11 mouse cellular contexts compared by ENCODE assay signal in the genomic region with DNA sequence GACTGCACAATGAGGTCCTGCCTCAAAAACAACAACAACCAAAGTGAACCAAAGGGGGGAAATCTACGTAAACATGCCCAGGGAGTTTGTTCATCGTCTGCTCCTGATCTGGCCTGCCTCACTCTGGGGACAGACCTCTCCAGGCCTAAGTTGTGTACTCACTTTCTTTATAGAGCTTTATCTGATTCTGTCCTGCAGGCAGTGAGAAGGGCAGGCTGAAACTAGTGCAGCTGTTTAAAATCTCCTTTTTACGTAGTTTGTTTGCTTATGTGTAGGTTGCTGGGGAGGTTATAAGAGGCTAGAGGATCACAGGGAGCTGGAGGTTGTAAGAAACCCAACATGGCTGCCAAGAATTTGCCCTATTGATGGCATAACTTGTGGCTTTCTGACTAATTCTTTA. TPM values are rescaled to one million over a fixed set of nuclear protein-coding genes. Genes with fewer than 3 reads are reported as not detected.
DNase-seq lines count a peak whose midpoint lies in the region; ATAC-seq and TF ChIP-seq lines count a peak whose summit lies in the region.
"Had no signal": no experiment of that assay in that cellular context is flagged by ENCODE, and none has a peak within 500 bp of the region (broad histone marks: within the 10 kb centered on the region; RNA-seq: fewer than 3 reads in every experiment).

No protein-coding gene starts in this region.

- TF ChIP-seq POLR2A in liver, adult 2 months (IDR thresholded peaks at IDR 0.05; ENCODE audit: extremely low read depth, insufficient read depth, low read length): no peak

- H3K36me3 ChIP-seq in heart, embryonic 15.5 days: no peaks in the 10 kb centered on the region
- H3K36me3 ChIP-seq in neural tube, embryonic 13.5 days: no peaks in the 10 kb centered on the region
- no peaks in the 10 kb centered on the region for H3K36me3 ChIP-seq in neural tube, embryonic 15.5 days
- no peaks in the 10 kb centered on the region for H3K36me3 ChIP-seq in liver, adult 2 months (ENCODE audit: control insufficient read depth, insufficient read depth, low read length)

- WGBS in heart, embryonic 15.5 days: 54% methylated on average over 3 of the region's 3 CpGs
- 85% methylated on average over 3 of the region's 3 CpGs for WGBS in neural tube, embryonic 13.5 days
- WGBS in neural tube, embryonic 15.5 days: 74% methylated on average over 3 of the region's 3 CpGs
- WGBS in liver, adult 2 months: 30% methylated on average over 3 of the region's 3 CpGs

- H3K27me3 ChIP-seq in heart, embryonic 15.5 days: no peaks in the 10 kb centered on the region
- no peaks in the 10 kb centered on the region for H3K27me3 ChIP-seq in neural tube, embryonic 13.5 days
- H3K27me3 ChIP-seq in neural tube, embryonic 15.5 days (replicated peaks): no peaks in the 10 kb centered on the region
- H3K27me3 ChIP-seq in liver, adult 2 months (ENCODE audit: control insufficient read depth, insufficient read depth, low read length): no peaks in the 10 kb centered on the region

- peak overlapping the region; percentile 36 for H3K27ac ChIP-seq in heart, embryonic 15.5 days
- H3K27ac ChIP-seq in neural tube, embryonic 13.5 days (replicated peaks): 0 out of 2 replicates have a peak overlapping the region, but pooled peaks have one; percentile 14
- H3K27ac ChIP-seq in neural tube, embryonic 15.5 days (replicated peaks): no peak overlapping the region
- H3K27ac ChIP-seq in liver, adult 2 months (replicated peaks; ENCODE audit: insufficient read depth, low read depth, low read length): peak overlapping the region; percentile 84

- no peak for DNase-seq in heart, postnatal 4 days
- DNase-seq in liver, adult 2 months (ENCODE audit: extremely low read depth, low read depth, low spot score): no peak
- peak; percentile 25 for DNase-seq in yolk sac, embryonic 10.5 days (ENCODE audit: low spot score)
- no peak for DNase-seq in ovary, adult 18-20 months (ENCODE audit: low spot score)
- no peak for DNase-seq in B cell, adult 2 months
- DNase-seq: cerebellum, postnatal 36 days; retina, postnatal 1 day had no signal

- peaks cover 32% of the 10 kb centered on the region for H3K79me2 ChIP-seq in liver, adult 2 months (ENCODE audit: control insufficient read depth, insufficient read depth, low read length)

- ATAC-seq in heart, embryonic 15.5 days (replicated peaks; ENCODE audit: insufficient number of reproducible peaks, insufficient read depth, low FRiP score, low read depth): no peak
- no peak for ATAC-seq in neural tube, embryonic 13.5 days (ENCODE audit: low read depth)
- no peak for ATAC-seq in neural tube, embryonic 15.5 days (ENCODE audit: low FRiP score)
- ATAC-seq: forebrain, embryonic 14.5 days had no signal

- H3K9ac ChIP-seq in heart, embryonic 15.5 days: no peak overlapping the region
- no peak overlapping the region for H3K9ac ChIP-seq in neural tube, embryonic 13.5 days
- no peak overlapping the region for H3K9ac ChIP-seq in neural tube, embryonic 15.5 days (replicated peaks)
- H3K9ac ChIP-seq in liver, adult 2 months (ENCODE audit: low read depth, low read length): peak overlapping the region; percentile 4; the same call in 1 of the 2 replicates

- no peak for TF ChIP-seq CTCF in liver, adult 2 months (IDR thresholded peaks at IDR 0.05; ENCODE audit: low read depth, low read length)

- peaks cover 37% of the 10 kb centered on the region for H3K4me1 ChIP-seq in heart, embryonic 15.5 days (replicated peaks)
- peaks cover 31% of the 10 kb centered on the region for H3K4me1 ChIP-seq in neural tube, embryonic 13.5 days (replicated peaks)
- H3K4me1 ChIP-seq in neural tube, embryonic 15.5 days: peaks cover 37% of the 10 kb centered on the region
- H3K4me1 ChIP-seq in liver, adult 2 months (ENCODE audit: control insufficient read depth, insufficient read depth, low read length): peaks cover 46% of the 10 kb centered on the region

- H3K4me3 ChIP-seq in heart, embryonic 15.5 days: no peak overlapping the region
- H3K4me3 ChIP-seq in neural tube, embryonic 13.5 days: no peak overlapping the region
- no peak overlapping the region for H3K4me3 ChIP-seq in neural tube, embryonic 15.5 days (replicated peaks)
- H3K4me3 ChIP-seq in liver, adult 2 months (ENCODE audit: insufficient read depth, low read depth, low read length): no peak overlapping the region

- H3K4me2 ChIP-seq in heart, embryonic 15.5 days: no peak overlapping the region
- no peak overlapping the region for H3K4me2 ChIP-seq in neural tube, embryonic 13.5 days
- H3K4me2 ChIP-seq in neural tube, embryonic 15.5 days: no peak overlapping the region

- no peaks in the 10 kb centered on the region for H3K9me3 ChIP-seq in heart, embryonic 15.5 days (replicated peaks)
- H3K9me3 ChIP-seq in neural tube, embryonic 13.5 days: no peaks in the 10 kb centered on the region
- no peaks in the 10 kb centered on the region for H3K9me3 ChIP-seq in neural tube, embryonic 15.5 days (replicated peaks)

RNA-seq across cellular contexts. Expression of gene Noct, which starts 7.3 kb away (rescaled TPM):
- polyA plus RNA-seq in heart, embryonic 15.5 days (2015; fragmentation: Nextera tagmentation; extraction: Ambion mirVana): 9.7 and 10.3 TPM in 2 replicates
- total RNA-seq in heart, postnatal 4 days (2021): 10 to 100 TPM; 27.8 to 31.0 TPM
- polyA plus RNA-seq in neural tube, embryonic 13.5 days (2015; fragmentation: Nextera tagmentation; extraction: Ambion mirVana): 21.5 and 22.8 TPM in 2 replicates
- polyA plus RNA-seq in neural tube, embryonic 15.5 days (2015; fragmentation: Nextera tagmentation; extraction: Ambion mirVana): 32.0 and 35.6 TPM in 2 replicates
- 12.0 and 12.1 TPM in 2 replicates for total RNA-seq in liver, adult 2 months (2014; rRNA removed)
- polyA plus RNA-seq in liver, adult 2 months (2012; rRNA removed): 9.8 and 12.5 TPM in 2 replicates
